Mouse (Mus musculus) brain, embryonic 14.5 days (tissue): ENCODE measurements around the gene Tmem132a.

Experiments used
- CTCF ChIP-seq: fragments of 200-500 bp; IDR thresholded peaks from 2 replicates; pipeline ENCODE4 v1.5.1; 2012; ENCODE audit warnings: inconsistent platforms, mild to moderate bottlenecking, moderate library complexity, borderline replicate concordance; ENCODE audit not compliant: insufficient read depth, insufficient read length; ENCODE audit errors: extremely low read depth
- POLR2A ChIP-seq: fragments of 200-500 bp; IDR thresholded peaks from 2 replicates; pipeline ENCODE4 v1.6.1; 2012; ENCODE audit warnings: mild to moderate bottlenecking, inconsistent platforms, borderline replicate concordance; ENCODE audit not compliant: poor library complexity, insufficient read depth, insufficient read length, severe bottlenecking; ENCODE audit errors: extremely low read depth

DNA sequence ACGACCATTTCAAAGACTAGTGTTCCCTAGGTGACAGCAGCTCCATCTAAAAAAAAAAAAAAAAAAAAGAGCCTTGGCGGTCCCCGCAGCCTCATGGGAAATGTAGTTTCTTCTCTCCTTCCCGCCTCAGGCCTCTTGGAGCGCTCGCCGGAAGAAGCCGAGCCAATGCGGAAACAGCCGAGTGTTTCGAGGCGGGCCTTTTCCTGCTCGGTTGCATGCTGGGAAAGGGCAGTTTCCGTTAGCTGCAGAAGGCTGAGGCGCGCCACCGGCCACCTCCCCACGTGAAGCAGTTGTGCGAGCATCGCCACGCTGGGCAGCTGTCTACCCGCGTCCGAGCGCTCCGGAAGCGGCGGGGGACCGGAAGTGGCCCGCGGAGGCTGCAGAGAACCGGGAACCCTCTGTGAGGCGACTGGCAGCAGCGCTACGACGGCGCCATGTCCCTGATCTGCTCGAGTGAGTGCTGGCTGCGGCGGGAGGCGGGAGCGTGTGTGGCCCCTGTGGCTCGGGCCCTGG lies 25.3 kb upstream of the Tmem132a start, which contains the start of gene Prpf19:
- TF ChIP-seq CTCF: no peak
- peak; percentile 82; the same call in 1 of the 2 replicates for TF ChIP-seq POLR2A
